Mouse (Mus musculus): ENCODE data around the gene Kcnk10. TPM values are rescaled to one million over a fixed set of nuclear protein-coding genes. Genes with fewer than 3 reads are reported as not detected.

Kcnk10 gene
- total and polyA plus RNA-seq, 2 experiments from 2014 or later = 31.5 to 39.9 TPM

- Histone ChIP-seq H3K27ac (no peak overlapping the region; the same call in 1 of the 2 replicates), H3K4me1 (ENCODE audit: insufficient read depth, low read length) (no peaks in the 10 kb centered on the region), H3K9me3 (ENCODE audit: low read length) (no peaks in the 10 kb centered on the region), H3K4me2 (ENCODE audit: low read depth, low read length) (no peak overlapping the region), H3K9ac (replicated peaks; ENCODE audit: low read length) (0 out of 2 replicates have a peak overlapping the region, but pooled peaks have one; percentile 21), H3K27me3 (ENCODE audit: insufficient read depth, low read length) (no peaks in the 10 kb centered on the region), H3K36me3 (ENCODE audit: insufficient read depth, low read length) (no peaks in the 10 kb centered on the region), H3K4me3 (ENCODE audit: low read length) (no peak overlapping the region)
- ATAC-seq (peak; percentile 53; the same call in 1 of the 2 replicates), DNase-seq (ENCODE audit: low spot score) (no peak)
- no peak for TF ChIP-seq CTCF (IDR thresholded peaks at IDR 0.05; ENCODE audit: low read depth)
- WGBS = 77% methylated on average over 3 of the region's 3 CpGs
Measured at GRCm38 (mm10) chr12:98614910-98615508, 36.9 kb upstream of the Kcnk10 start.

GRCm38 (mm10) chr12:98610341-98610740 lies 32.2 kb upstream of the Kcnk10 start:
- ATAC-seq = no peak
- WGBS = 79% methylated on average over 3 of the region's 3 CpGs
- Histone ChIP-seq H3K4me2 (ENCODE audit: low read depth, low read length) (no peak overlapping the region), H3K4me3 (ENCODE audit: low read length) (no peak overlapping the region), H3K36me3 (ENCODE audit: insufficient read depth, low read length) (no peaks in the 10 kb centered on the region), H3K9ac (replicated peaks; ENCODE audit: low read length) (no peak overlapping the region), H3K27ac (no peak overlapping the region), H3K27me3 (ENCODE audit: insufficient read depth, low read length) (no peaks in the 10 kb centered on the region), H3K9me3 (ENCODE audit: low read length) (no peaks in the 10 kb centered on the region), H3K4me1 (ENCODE audit: insufficient read depth, low read length) (no peaks in the 10 kb centered on the region)
- no peak for TF ChIP-seq CTCF (IDR thresholded peaks at IDR 0.05; ENCODE audit: low read depth)
- no peak for DNase-seq (ENCODE audit: low spot score)

GRCm38 (mm10) chr12:98606595-98607290 lies 28.6 kb upstream of the Kcnk10 start:
- Histone ChIP-seq H3K27me3 (ENCODE audit: insufficient read depth, low read length) (no peaks in the 10 kb centered on the region), H3K36me3 (ENCODE audit: insufficient read depth, low read length) (no peaks in the 10 kb centered on the region), H3K4me2 (ENCODE audit: low read depth, low read length) (no peak overlapping the region), H3K9me3 (ENCODE audit: low read length) (no peaks in the 10 kb centered on the region), H3K4me1 (ENCODE audit: insufficient read depth, low read length) (no peaks in the 10 kb centered on the region), H3K27ac (no peak overlapping the region), H3K9ac (replicated peaks; ENCODE audit: low read length) (no peak overlapping the region), H3K4me3 (ENCODE audit: low read length) (no peak overlapping the region)
- WGBS = 49% methylated on average over 5 of the region's 5 CpGs
- peak; percentile 45; the same call in 1 of the 2 replicates for ATAC-seq
- TF ChIP-seq CTCF (IDR thresholded peaks at IDR 0.05; ENCODE audit: low read depth) = no peak
- DNase-seq (ENCODE audit: low spot score) = no peak

GRCm38 (mm10) chr12:98605264-98605663 lies 27.2 kb upstream of the Kcnk10 start:
- ATAC-seq = no peak

GRCm38 (mm10) chr12:98602114-98602513 lies 24.0 kb upstream of the Kcnk10 start:
- no peaks in the 10 kb centered on the region for H3K36me3 ChIP-seq (ENCODE audit: insufficient read depth, low read length)
- 0 out of 2 replicates have a peak, but pooled peaks cover 6% of the 10 kb centered on the region for H3K9me3 ChIP-seq (ENCODE audit: low read length)
- no peak overlapping the region for H3K9ac ChIP-seq (replicated peaks; ENCODE audit: low read length)
- no peaks in the 10 kb centered on the region for H3K4me1 ChIP-seq (ENCODE audit: insufficient read depth, low read length)
- TF ChIP-seq CTCF (IDR thresholded peaks at IDR 0.05; ENCODE audit: low read depth) = no peak
- H3K27me3 ChIP-seq (ENCODE audit: insufficient read depth, low read length) = no peaks in the 10 kb centered on the region
- 28% methylated on average over 6 of the region's 6 CpGs for WGBS
- H3K4me2 ChIP-seq (ENCODE audit: low read depth, low read length) = no peak overlapping the region
- DNase-seq (ENCODE audit: low spot score) (peak; percentile 39), ATAC-seq (no peak)
- H3K27ac ChIP-seq = no peak overlapping the region
- H3K4me3 ChIP-seq (ENCODE audit: low read length) = no peak overlapping the region

More at GRCm38 (mm10) chr12:98605264-98605663, 27.2 kb upstream of the Kcnk10 start:
- H3K4me2 ChIP-seq (ENCODE audit: low read depth, low read length) = no peak overlapping the region
- no peak for DNase-seq (ENCODE audit: low spot score)
- no peak for TF ChIP-seq CTCF (IDR thresholded peaks at IDR 0.05; ENCODE audit: low read depth)
- no peak overlapping the region for H3K9ac ChIP-seq (replicated peaks; ENCODE audit: low read length)
- H3K4me3 ChIP-seq (ENCODE audit: low read length) = no peak overlapping the region
- H3K9me3 ChIP-seq (ENCODE audit: low read length) = no peaks in the 10 kb centered on the region
- no peak overlapping the region for H3K27ac ChIP-seq
- no peaks in the 10 kb centered on the region for H3K27me3 ChIP-seq (ENCODE audit: insufficient read depth, low read length)
- no peaks in the 10 kb centered on the region for H3K4me1 ChIP-seq (ENCODE audit: insufficient read depth, low read length)
- WGBS = 86% methylated on average over 1 of the region's 1 CpGs
- H3K36me3 ChIP-seq (ENCODE audit: insufficient read depth, low read length) = no peaks in the 10 kb centered on the region

GRCm38 (mm10) chr12:98600861-98601260 lies 22.8 kb upstream of the Kcnk10 start:
- Histone ChIP-seq H3K4me1 (ENCODE audit: insufficient read depth, low read length) (no peaks in the 10 kb centered on the region), H3K27ac (no peak overlapping the region), H3K27me3 (ENCODE audit: insufficient read depth, low read length) (no peaks in the 10 kb centered on the region), H3K9ac (replicated peaks; ENCODE audit: low read length) (no peak overlapping the region), H3K4me3 (ENCODE audit: low read length) (no peak overlapping the region), H3K36me3 (ENCODE audit: insufficient read depth, low read length) (no peaks in the 10 kb centered on the region), H3K9me3 (ENCODE audit: low read length) (0 out of 2 replicates have a peak, but pooled peaks cover 6% of the 10 kb centered on the region), H3K4me2 (ENCODE audit: low read depth, low read length) (no peak overlapping the region)
- 94% methylated on average over 5 of the region's 5 CpGs for WGBS
- DNase-seq (ENCODE audit: low spot score) (no peak), ATAC-seq (no peak)
- no peak for TF ChIP-seq CTCF (IDR thresholded peaks at IDR 0.05; ENCODE audit: low read depth)

GRCm38 (mm10) chr12:98591016-98591415 lies 12.9 kb upstream of the Kcnk10 start:
- DNase-seq (ENCODE audit: low spot score) (no peak), ATAC-seq (no peak)
- Histone ChIP-seq H3K36me3 (ENCODE audit: insufficient read depth, low read length) (no peaks in the 10 kb centered on the region), H3K27ac (no peak overlapping the region), H3K4me2 (ENCODE audit: low read depth, low read length) (no peak overlapping the region), H3K9ac (replicated peaks; ENCODE audit: low read length) (no peak overlapping the region), H3K9me3 (ENCODE audit: low read length) (no peaks in the 10 kb centered on the region), H3K27me3 (ENCODE audit: insufficient read depth, low read length) (no peaks in the 10 kb centered on the region), H3K4me1 (ENCODE audit: insufficient read depth, low read length) (no peaks in the 10 kb centered on the region), H3K4me3 (ENCODE audit: low read length) (no peak overlapping the region)
- TF ChIP-seq CTCF (IDR thresholded peaks at IDR 0.05; ENCODE audit: low read depth) = no peak
- 82% methylated on average over 2 of the region's 2 CpGs for WGBS
